Mouse (Mus musculus) brown adipose tissue, adult 24 weeks (tissue): ENCODE results near the gene Phrf1. TPM values are rescaled to one million over a fixed set of nuclear protein-coding genes. Genes with fewer than 3 reads are reported as not detected.

Experiments
- H3K27ac ChIP-seq: fragments of 200-500 bp; replicated peaks from 2 replicates; pipeline ENCODE4 v1.5.1; 2012; ENCODE audit warnings: low read depth, mild to moderate bottlenecking, low read length
- H3K4me1 ChIP-seq: fragments of 200-500 bp; 2 replicates; pipeline ENCODE4 v1.6.1; 2012; ENCODE audit warnings: low read length, mixed read lengths; ENCODE audit not compliant: control insufficient read depth, insufficient read depth, insufficient read length
- H3K4me3 ChIP-seq: fragments of 200-500 bp; 2 replicates; pipeline ENCODE4 v1.5.1; 2012; ENCODE audit warnings: low read depth, mild to moderate bottlenecking, low read length, moderate library complexity; ENCODE audit not compliant: insufficient read depth
- polyA plus RNA-seq: library from polyadenylated mRNA; stranded (reverse); fragments of >200 nt; gene quantifications from 2 replicates; pipeline ENCODE4 v1.2.4, GENCODE M21; 2012; ENCODE audit not compliant: missing spikeins, insufficient read depth, insufficient read length

The Phrf1 gene
- polyA plus RNA-seq, 1 experiment = 17.0 TPM

- Histone ChIP-seq H3K27ac (no peak overlapping the region), H3K4me3 (no peak overlapping the region), H3K4me1 (peaks cover 2% of the 10 kb centered on the region; the same call in 1 of the 2 replicates)
These were observed 35.1 kb downstream of the Phrf1 start for GRCm38 (mm10) chr7:141263640-141264039.

GRCm38 (mm10) chr7:141264041-141264700 lies 35.6 kb downstream of the Phrf1 start:
- H3K27ac ChIP-seq = no peak overlapping the region
- H3K4me1 ChIP-seq = peaks cover 2% of the 10 kb centered on the region; the same call in 1 of the 2 replicates
- H3K4me3 ChIP-seq = no peak overlapping the region

- Histone ChIP-seq H3K4me1 (peaks cover 2% of the 10 kb centered on the region; the same call in 1 of the 2 replicates), H3K27ac (no peak overlapping the region), H3K4me3 (peak overlapping the region; percentile 83)
These were observed 36.3 kb downstream of the Phrf1 start for GRCm38 (mm10) chr7:141264761-141265410.

GRCm38 (mm10) chr7:141265411-141265738 lies 36.8 kb downstream of the Phrf1 start:
- Histone ChIP-seq H3K4me1 (peaks cover 2% of the 10 kb centered on the region; the same call in 1 of the 2 replicates), H3K4me3 (peak overlapping the region; percentile 83), H3K27ac (no peak overlapping the region)

- Histone ChIP-seq H3K4me3 (peak within 1 kb of the TSS; percentile 83), H3K27ac (peak within 1 kb of the TSS; percentile 68), H3K4me1 (peaks cover 2% of the 10 kb centered on the region; the same call in 1 of the 2 replicates)
These were observed 37.4 kb downstream of the Phrf1 start, which contains the start of gene Irf7 for GRCm38 (mm10) chr7:141265739-141266561. Gene Irf7 (minus strand): TSS chr7:141266481.

- 0 out of 2 replicates have a peak, but pooled peaks cover 2% of the 10 kb centered on the region for H3K4me1 ChIP-seq
- H3K4me3 ChIP-seq = peak overlapping the region; percentile 36; the same call in 1 of the 2 replicates
- H3K27ac ChIP-seq = peak overlapping the region; percentile 45; the same call in 1 of the 2 replicates
These were observed 40.1 kb downstream of the Phrf1 start for GRCm38 (mm10) chr7:141268466-141269272.

- H3K4me3 ChIP-seq = peak overlapping the region; percentile 36; the same call in 1 of the 2 replicates
- H3K27ac ChIP-seq = peak overlapping the region; percentile 45; the same call in 1 of the 2 replicates
- 0 out of 2 replicates have a peak, but pooled peaks cover 2% of the 10 kb centered on the region for H3K4me1 ChIP-seq
These were observed 40.6 kb downstream of the Phrf1 start for GRCm38 (mm10) chr7:141269273-141269545.

- Histone ChIP-seq H3K27ac (no peak overlapping the region), H3K4me1 (no peaks in the 10 kb centered on the region), H3K4me3 (no peak overlapping the region)
These were observed 42.0 kb downstream of the Phrf1 start for GRCm38 (mm10) chr7:141270631-141271030.

- 0 out of 2 replicates have a peak, but pooled peaks cover 3% of the 10 kb centered on the region for H3K4me1 ChIP-seq
- no peak overlapping the region for H3K4me3 ChIP-seq
- H3K27ac ChIP-seq = no peak overlapping the region
These were observed 46.8 kb downstream of the Phrf1 start for GRCm38 (mm10) chr7:141275356-141275755.

- 0 out of 2 replicates have a peak, but pooled peaks cover 3% of the 10 kb centered on the region for H3K4me1 ChIP-seq
- H3K4me3 ChIP-seq = no peak within 1 kb of the TSS
- H3K27ac ChIP-seq = no peak within 1 kb of the TSS
These were observed 48.0 kb downstream of the Phrf1 start, which contains the start of gene Cdhr5 for GRCm38 (mm10) chr7:141276546-141276945. Gene Cdhr5 (minus strand): TSS chr7:141276786.

- Histone ChIP-seq H3K4me3 (no peak overlapping the region), H3K27ac (no peak overlapping the region), H3K4me1 (peaks cover 3% of the 10 kb centered on the region; the same call in 1 of the 2 replicates)
These were observed 49.4 kb downstream of the Phrf1 start for GRCm38 (mm10) chr7:141277701-141278678.

- Histone ChIP-seq H3K4me1 (peaks cover 3% of the 10 kb centered on the region; the same call in 1 of the 2 replicates), H3K4me3 (peak within 1 kb of the TSS; percentile 19; the same call in 1 of the 2 replicates), H3K27ac (no peak within 1 kb of the TSS)
These were observed 50.4 kb downstream of the Phrf1 start, which contains the start of gene Sct for GRCm38 (mm10) chr7:141278766-141279590. Gene Sct (minus strand): TSS chr7:141279133.

GRCm38 (mm10) chr7:141281442-141281841 lies 52.9 kb downstream of the Phrf1 start:
- peaks cover 3% of the 10 kb centered on the region; the same call in 1 of the 2 replicates for H3K4me1 ChIP-seq

More at GRCm38 (mm10) chr7:141281442-141281841, 52.9 kb downstream of the Phrf1 start:
- H3K4me3 ChIP-seq = no peak overlapping the region
- H3K27ac ChIP-seq = no peak overlapping the region
